Mouse (Mus musculus) megakaryocyte, adult 5-6 weeks (primary cell): ENCODE data around the gene Olfr1089. TPM values are rescaled to one million over a fixed set of nuclear protein-coding genes. Genes with fewer than 3 reads are reported as not detected.

Source experiments
- ATAC-seq: 2 replicates; pipeline ENCODE4 v1.8.0; 2016; ENCODE audit warnings: mild to moderate bottlenecking, inconsistent platforms; ENCODE audit not compliant: poor library complexity, severe bottlenecking
- total RNA-seq, 2 experiments: library from RNA; stranded (forward) in 1 of 2; stranded (reverse) in 1 of 2; fragments of 153-499, 151-499 nt in 1 of 2; fragments of 221-1000, 200-1000 nt in 1 of 2; gene quantifications; 2 replicates each; pipeline versions ENCODE4 v1.2.3 to v1.2.4; 2015 to 2017

The Olfr1089 gene
- not detected in 2 replicates for total RNA-seq (2015)
- total RNA-seq (2017) = not detected in 2 replicates

DNA sequence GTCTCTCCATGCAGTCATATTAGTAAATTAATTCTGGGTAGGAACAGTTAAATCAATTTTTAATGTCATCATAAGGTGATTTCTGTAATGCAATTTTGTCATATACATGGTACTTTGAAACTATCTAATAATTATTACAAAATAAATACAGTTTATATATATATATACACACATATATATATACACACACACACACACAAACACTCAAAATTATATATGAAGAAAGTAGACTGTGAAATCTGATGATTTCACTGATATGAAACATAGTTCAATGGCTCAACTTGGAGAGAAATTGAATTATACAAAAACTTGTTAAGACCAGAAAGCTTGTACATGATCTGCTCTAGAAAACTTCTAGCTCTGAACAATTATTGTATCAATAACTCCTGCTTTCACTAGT is at the start of gene Olfr1089:
Olfr1089 (minus strand) TSS at position 101 of the 400 bp plus-strand sequence.
- ATAC-seq = no peak

DNA sequence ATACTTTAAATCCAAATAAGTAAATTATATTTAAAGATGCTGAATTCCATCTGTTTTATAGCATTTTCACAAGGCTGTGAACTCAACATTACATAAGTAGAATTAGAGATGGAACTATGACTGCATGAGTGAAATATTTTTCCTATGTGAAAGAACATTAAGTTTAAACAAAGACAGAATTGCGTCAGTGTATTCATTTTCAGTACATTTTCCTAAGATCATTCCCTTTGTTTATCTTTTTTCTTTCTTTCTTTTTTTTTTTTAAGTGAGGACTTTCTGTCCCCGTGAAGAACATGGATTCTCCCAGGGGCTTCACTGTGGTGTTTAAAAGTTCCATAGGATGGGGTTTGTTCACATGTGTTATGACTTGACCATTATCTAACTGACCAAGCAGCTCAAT is 48.7 kb upstream of the Olfr1089 start, which contains the start of gene Olfr1093:
Olfr1093 (plus strand) TSS at position 301 of the 400 bp plus-strand sequence.
- no peak for ATAC-seq

DNA sequence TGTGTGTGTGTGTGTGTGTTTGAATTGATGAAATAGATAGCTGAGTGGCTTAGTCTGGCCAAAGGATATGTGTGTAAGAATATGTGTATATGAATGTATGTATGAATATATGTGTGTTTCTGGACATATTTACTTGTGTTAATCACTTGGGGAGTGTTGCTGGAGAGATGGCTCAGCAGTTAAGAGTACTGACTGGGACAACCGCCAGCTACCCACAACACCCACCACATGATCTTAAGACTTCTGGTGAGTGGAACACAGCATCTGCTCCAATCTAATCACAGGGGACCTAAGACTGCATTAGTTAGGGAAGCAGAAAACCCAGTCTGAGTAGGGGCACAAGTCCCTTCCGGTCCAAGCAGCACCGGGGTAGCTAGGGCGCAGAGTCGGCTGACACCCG is 27.5 kb upstream of the Olfr1089 start:
- ATAC-seq = no peak

DNA sequence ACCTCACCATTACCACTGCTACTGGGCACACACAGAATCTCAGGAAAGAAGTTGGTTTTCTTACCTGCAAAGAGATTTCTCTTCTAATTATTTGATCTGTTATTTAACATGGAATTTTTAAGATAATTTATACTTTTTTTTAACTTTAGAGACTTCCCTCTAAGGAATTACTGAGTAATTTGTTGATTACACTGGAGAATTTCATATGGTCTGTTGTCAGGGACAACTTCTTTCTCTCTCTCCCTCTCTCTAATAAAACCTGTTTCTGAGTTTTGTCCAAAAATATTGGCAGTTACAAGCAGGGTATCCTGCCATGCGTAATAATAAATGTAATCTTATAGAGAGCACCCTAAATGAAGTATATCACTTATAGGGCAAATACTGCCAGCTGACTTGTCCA is 25.4 kb upstream of the Olfr1089 start, which contains the start of gene Olfr1090:
Olfr1090 (minus strand) TSS at position 101 of the 400 bp plus-strand sequence.
- ATAC-seq = no peak

DNA sequence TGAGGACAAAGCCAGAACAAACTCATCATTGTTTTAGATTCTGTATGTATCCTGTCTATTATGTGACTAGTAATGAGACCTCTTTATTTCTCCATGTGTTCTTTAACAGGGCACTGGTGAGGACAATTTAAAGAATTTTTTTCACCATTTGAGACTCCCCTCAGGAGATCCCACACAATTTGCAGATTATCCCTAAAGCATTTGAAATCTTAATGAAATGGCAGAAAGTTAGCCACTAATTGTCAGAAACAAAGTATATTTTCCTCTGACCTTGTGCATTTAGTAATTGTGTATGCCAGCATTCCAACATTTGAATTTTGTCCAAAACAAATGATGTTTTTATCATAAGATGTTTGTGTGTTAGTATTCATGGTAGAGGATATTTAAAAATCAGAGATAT is 35.2 kb downstream of the Olfr1089 start, which contains the start of gene Olfr1087:
Olfr1087 (minus strand) TSS at position 101 of the 400 bp plus-strand sequence.
- ATAC-seq = no peak

Other genes with a start within 250 kb of the Olfr1089 start
- not detected in 2 replicates for gene Olfr228, start 246.3 kb downstream of the Olfr1089 start, total RNA-seq (2015)
- gene Olfr228, start 246.3 kb downstream of the Olfr1089 start, total RNA-seq (2017) = not detected in 2 replicates
- gene Olfr1076, start 225.2 kb downstream of the Olfr1089 start, total RNA-seq (2015) = not detected in 2 replicates
- not detected in 2 replicates for gene Olfr1076, start 225.2 kb downstream of the Olfr1089 start, total RNA-seq (2017)
- gene Olfr1079, start 191.2 kb downstream of the Olfr1089 start, total RNA-seq (2015) = not detected in 2 replicates
- gene Olfr1079, start 191.2 kb downstream of the Olfr1089 start, total RNA-seq (2017) = not detected in 2 replicates
- gene Olfr1080, start 175.5 kb downstream of the Olfr1089 start, total RNA-seq (2015) = not detected in 2 replicates
- gene Olfr1080, start 175.5 kb downstream of the Olfr1089 start, total RNA-seq (2017) = not detected in 2 replicates
- not detected in 2 replicates for gene Olfr1082, start 134.7 kb downstream of the Olfr1089 start, total RNA-seq (2015)
- not detected in 2 replicates for gene Olfr1082, start 134.7 kb downstream of the Olfr1089 start, total RNA-seq (2017)
- gene Olfr1084, start 94.0 kb downstream of the Olfr1089 start, total RNA-seq (2015) = not detected in 2 replicates
- not detected in 2 replicates for gene Olfr1084, start 94.0 kb downstream of the Olfr1089 start, total RNA-seq (2017)
- gene Olfr1085, start 71.7 kb downstream of the Olfr1089 start, total RNA-seq (2015) = not detected in 2 replicates
- not detected in 2 replicates for gene Olfr1085, start 71.7 kb downstream of the Olfr1089 start, total RNA-seq (2017)
- gene Olfr1086, start 53.6 kb downstream of the Olfr1089 start, total RNA-seq (2015) = not detected in 2 replicates
- gene Olfr1086, start 53.6 kb downstream of the Olfr1089 start, total RNA-seq (2017) = not detected in 2 replicates
- not detected in 2 replicates for gene Olfr1087, start 35.3 kb downstream of the Olfr1089 start, total RNA-seq (2015)
- gene Olfr1087, start 35.3 kb downstream of the Olfr1089 start, total RNA-seq (2017) = not detected in 2 replicates
- not detected in 2 replicates for gene Olfr1090, start 25.3 kb upstream of the Olfr1089 start, total RNA-seq (2015)
- gene Olfr1090, start 25.3 kb upstream of the Olfr1089 start, total RNA-seq (2017) = not detected in 2 replicates
- gene Olfr1093, start 48.8 kb upstream of the Olfr1089 start, total RNA-seq (2015) = not detected in 2 replicates
- not detected in 2 replicates for gene Olfr1093, start 48.8 kb upstream of the Olfr1089 start, total RNA-seq (2017)
- not detected in 2 replicates for gene Olfr141, start 76.3 kb upstream of the Olfr1089 start, total RNA-seq (2015)
- gene Olfr141, start 76.3 kb upstream of the Olfr1089 start, total RNA-seq (2017) = not detected in 2 replicates
- not detected in 2 replicates for gene Olfr1094, start 91.0 kb upstream of the Olfr1089 start, total RNA-seq (2015)
- not detected in 2 replicates for gene Olfr1094, start 91.0 kb upstream of the Olfr1089 start, total RNA-seq (2017)
- gene Olfr1095, start 118.0 kb upstream of the Olfr1089 start, total RNA-seq (2015) = not detected in 2 replicates
- gene Olfr1095, start 118.0 kb upstream of the Olfr1089 start, total RNA-seq (2017) = not detected in 2 replicates
- not detected in 2 replicates for gene Gm13723, start 141.1 kb upstream of the Olfr1089 start, total RNA-seq (2015)
- not detected in 2 replicates for gene Gm13723, start 141.1 kb upstream of the Olfr1089 start, total RNA-seq (2017)
- not detected in 2 replicates for gene Olfr1097, start 158.5 kb upstream of the Olfr1089 start, total RNA-seq (2015)
- not detected in 2 replicates for gene Olfr1097, start 158.5 kb upstream of the Olfr1089 start, total RNA-seq (2017)
- not detected in 2 replicates for gene Olfr1098, start 190.8 kb upstream of the Olfr1089 start, total RNA-seq (2015)
- not detected in 2 replicates for gene Olfr1098, start 190.8 kb upstream of the Olfr1089 start, total RNA-seq (2017)
- gene Olfr1099, start 227.0 kb upstream of the Olfr1089 start, total RNA-seq (2015) = not detected in 2 replicates
- not detected in 2 replicates for gene Olfr1099, start 227.0 kb upstream of the Olfr1089 start, total RNA-seq (2017)
- gene Olfr1100, start 246.3 kb upstream of the Olfr1089 start, total RNA-seq (2015) = not detected in 2 replicates
- not detected in 2 replicates for gene Olfr1100, start 246.3 kb upstream of the Olfr1089 start, total RNA-seq (2017)